Mouse (Mus musculus) C2C12 (cell line): ENCODE results near the gene Anxa1. TPM values are rescaled to one million over a fixed set of nuclear protein-coding genes. Genes with fewer than 3 reads are reported as not detected.

Experiments
- H3K27me3 ChIP-seq: one replicate; pipeline ENCODE4 v1.6.1; 2011; ENCODE audit not compliant: control insufficient read depth, insufficient read depth, insufficient read length
- H3K36me3 ChIP-seq: one replicate; pipeline ENCODE4 v1.6.1; 2011; ENCODE audit not compliant: control insufficient read depth, insufficient read depth
- H3K4me3 ChIP-seq: one replicate; pipeline ENCODE4 v1.5.1; 2011; ENCODE audit warnings: mild to moderate bottlenecking, control low read depth; ENCODE audit not compliant: poor library complexity, insufficient read depth, severe bottlenecking
- H3K79me2 ChIP-seq: one replicate; pipeline ENCODE4 v1.6.1; 2011; ENCODE audit not compliant: control insufficient read depth, insufficient read depth
- H3K79me3 ChIP-seq: one replicate; pipeline ENCODE4 v1.6.1; 2011; ENCODE audit warnings: low read depth, control low read depth
- H3ac ChIP-seq: one replicate; pipeline ENCODE3; 2011; ENCODE audit warnings: low read depth; ENCODE audit not compliant: control insufficient read depth, insufficient read length
- CEBPB ChIP-seq: IDR thresholded peaks from one replicate; pipeline ENCODE4 v1.6.1; 2011; ENCODE audit warnings: low read depth, mild to moderate bottlenecking, control low read depth, moderate library complexity
- CTCF ChIP-seq: IDR thresholded peaks from one replicate; pipeline ENCODE4 v1.5.1; 2011; ENCODE audit not compliant: control insufficient read depth, insufficient read depth, insufficient read length
- FOSL1 ChIP-seq: IDR thresholded peaks from one replicate; pipeline ENCODE4 v1.8.0; 2011; ENCODE audit warnings: mild to moderate bottlenecking, low read length; ENCODE audit not compliant: poor library complexity, insufficient read depth, severe bottlenecking
- MAX ChIP-seq: IDR thresholded peaks from one replicate; pipeline ENCODE4 v1.6.1; 2011; ENCODE audit warnings: mild to moderate bottlenecking, control low read depth
- MYOD1 ChIP-seq: IDR thresholded peaks from one replicate; pipeline ENCODE4 v1.6.1; 2011; ENCODE audit warnings: low read depth; ENCODE audit not compliant: control insufficient read depth, insufficient read length
- MYOG ChIP-seq: IDR thresholded peaks from one replicate; pipeline ENCODE4 v1.6.1; 2011; ENCODE audit not compliant: control insufficient read depth, insufficient read length; ENCODE audit errors: extremely low read depth
- USF1 ChIP-seq: IDR thresholded peaks from one replicate; pipeline ENCODE4 v1.6.1; 2011; ENCODE audit warnings: low read depth, mild to moderate bottlenecking, control low read depth, moderate library complexity
- polyA plus RNA-seq: library from polyadenylated mRNA; unstranded; fragments of >200 nt; fragmentation: generic; extraction: Trizol; gene quantifications from one replicate; pipeline ENCODE4 v1.2.1, GENCODE M21; 2012; ENCODE audit warnings: missing spikeins

Gene Anxa1
- polyA plus RNA-seq, 1 experiment = 402 TPM

GRCm38 (mm10) chr19:20344511-20345316, 46.0 kb downstream of the Anxa1 start:
- H3K27me3 ChIP-seq = peaks cover 4% of the 10 kb centered on the region
- peak; percentile 71 for TF ChIP-seq USF1
- TF ChIP-seq MAX = no peak
- TF ChIP-seq MYOD1 = no peak
- TF ChIP-seq CTCF = no peak
- no peak for TF ChIP-seq MYOG
- no peak for TF ChIP-seq FOSL1
- no peak for TF ChIP-seq CEBPB
- no peaks in the 10 kb centered on the region for H3K79me3 ChIP-seq
- H3ac ChIP-seq = no peak overlapping the region
- no peaks in the 10 kb centered on the region for H3K79me2 ChIP-seq
- no peaks in the 10 kb centered on the region for H3K36me3 ChIP-seq
- no peak overlapping the region for H3K4me3 ChIP-seq

- Histone ChIP-seq H3K79me3 (no peaks in the 10 kb centered on the region), H3K27me3 (peaks cover 4% of the 10 kb centered on the region), H3K4me3 (no peak overlapping the region), H3K36me3 (no peaks in the 10 kb centered on the region), H3K79me2 (no peaks in the 10 kb centered on the region), H3ac (no peak overlapping the region)
- TF ChIP-seq CTCF = no peak
- TF ChIP-seq MAX = no peak
- no peak for TF ChIP-seq CEBPB
- TF ChIP-seq MYOD1 = no peak
- TF ChIP-seq USF1 = no peak
- no peak for TF ChIP-seq FOSL1
- TF ChIP-seq MYOG = no peak
These were observed 46.7 kb downstream of the Anxa1 start for GRCm38 (mm10) chr19:20344052-20344451.

Other genes starting within 250 kb of the Anxa1 start
- 0.02 TPM for gene Aldh1a1, start 101.8 kb upstream of the Anxa1 start, polyA plus RNA-seq